Mouse (Mus musculus): ENCODE measurements around the gene Phf21b.
A peak's percentile ranks its signal among the peaks of the same experiment; 100 is the strongest.

Phf21b gene

DNA sequence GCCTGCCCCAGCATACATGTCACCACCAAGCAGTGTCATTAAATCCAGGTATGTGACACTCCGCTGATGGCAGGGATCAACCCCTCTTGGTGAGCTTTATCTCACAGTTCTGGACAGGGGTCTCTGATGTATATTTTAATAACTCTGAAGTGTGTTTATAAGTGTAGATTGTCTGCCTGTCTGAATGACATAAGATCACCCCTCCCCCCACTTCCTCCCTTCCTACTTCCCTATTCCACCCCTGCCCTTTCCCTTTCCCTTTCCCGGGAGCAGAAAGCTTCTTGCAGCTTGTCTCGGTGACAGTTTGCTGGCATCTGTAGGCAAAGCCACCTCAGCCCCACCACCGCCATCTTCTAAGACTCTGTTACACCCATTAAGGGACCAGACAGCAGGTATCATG is 11.0 kb downstream of the Phf21b start:
- DNase-seq = no peak

DNA sequence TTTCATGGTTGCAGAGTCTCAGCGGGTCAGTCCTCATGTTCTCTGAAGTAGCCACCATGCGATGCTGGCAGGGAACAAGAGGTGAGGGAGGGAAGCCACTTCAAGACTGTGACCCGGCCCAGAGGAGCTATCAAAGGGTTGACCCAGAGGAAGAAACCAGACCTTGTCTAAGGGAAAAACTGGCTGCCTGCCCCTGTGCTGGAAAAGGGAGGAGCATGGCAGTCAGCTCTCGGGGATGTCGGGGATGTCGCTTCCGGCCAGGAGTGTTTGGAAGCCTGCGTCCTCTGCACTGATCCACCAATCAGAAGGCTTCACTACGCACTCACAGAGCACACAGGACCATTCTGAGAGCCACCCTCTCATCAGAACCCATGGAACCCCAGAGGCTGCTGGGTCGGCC is 12.8 kb downstream of the Phf21b start:
- no peak for DNase-seq

GRCm38 (mm10) chr15:84841925-84842821 is 13.7 kb downstream of the Phf21b start:
- DNase-seq = no peak

GRCm38 (mm10) chr15:84840560-84840959 is 15.3 kb downstream of the Phf21b start:
- no peak for DNase-seq

GRCm38 (mm10) chr15:84839521-84839920 is 16.3 kb downstream of the Phf21b start:
- DNase-seq = no peak

GRCm38 (mm10) chr15:84837896-84838295 is 18.0 kb downstream of the Phf21b start:
- DNase-seq = no peak

DNA sequence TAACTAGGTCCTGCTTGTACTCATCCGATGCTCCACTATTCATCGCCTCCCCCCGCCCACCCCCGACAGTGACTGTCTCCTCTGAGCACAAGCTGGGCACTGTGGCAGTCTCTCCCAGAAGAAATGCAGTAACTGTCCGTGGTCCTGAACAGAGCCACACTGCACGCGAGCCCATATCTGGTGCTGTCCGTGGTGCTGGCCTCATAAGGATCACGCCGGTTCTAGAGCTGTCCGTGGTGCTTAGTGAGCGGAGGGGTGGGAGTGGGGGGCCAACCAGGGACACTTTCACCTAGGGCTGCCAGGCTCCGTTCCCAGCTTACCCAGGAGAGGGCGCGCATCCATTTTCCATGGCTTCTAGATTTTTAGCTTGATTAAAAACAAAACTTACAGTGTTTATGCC is 26.4 kb downstream of the Phf21b start:
- peak; percentile 38 for DNase-seq

GRCm38 (mm10) chr15:84828603-84829002 is 27.2 kb downstream of the Phf21b start:
- DNase-seq = no peak

GRCm38 (mm10) chr15:84823086-84823485 is 32.8 kb downstream of the Phf21b start:
- DNase-seq = peak; percentile 65

- peak; percentile 48 for DNase-seq
Measured at GRCm38 (mm10) chr15:84820811-84821210, 35.0 kb downstream of the Phf21b start.

DNA sequence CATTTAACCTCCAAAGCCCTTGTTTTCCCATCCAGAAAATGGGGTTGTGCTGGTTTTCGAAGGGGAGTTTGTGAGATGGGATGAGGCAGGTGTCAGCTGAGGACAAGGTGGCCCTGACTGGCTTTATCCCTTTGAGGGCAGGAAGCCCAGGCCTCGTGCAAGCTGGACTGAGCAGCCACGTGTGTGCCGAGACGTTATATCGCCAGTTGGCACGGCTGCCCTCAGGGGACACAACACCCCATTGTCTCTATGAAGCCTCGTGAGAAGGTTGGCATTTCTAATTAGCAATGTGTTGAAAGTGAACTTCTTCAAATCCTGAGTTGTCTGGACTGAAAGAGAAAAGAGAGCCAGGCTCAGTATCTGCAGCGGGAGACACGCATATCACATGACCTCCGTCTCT is 37.6 kb downstream of the Phf21b start:
- DNase-seq = no peak

GRCm38 (mm10) chr15:84817589-84817988 is 38.3 kb downstream of the Phf21b start:
- no peak for DNase-seq

DNA sequence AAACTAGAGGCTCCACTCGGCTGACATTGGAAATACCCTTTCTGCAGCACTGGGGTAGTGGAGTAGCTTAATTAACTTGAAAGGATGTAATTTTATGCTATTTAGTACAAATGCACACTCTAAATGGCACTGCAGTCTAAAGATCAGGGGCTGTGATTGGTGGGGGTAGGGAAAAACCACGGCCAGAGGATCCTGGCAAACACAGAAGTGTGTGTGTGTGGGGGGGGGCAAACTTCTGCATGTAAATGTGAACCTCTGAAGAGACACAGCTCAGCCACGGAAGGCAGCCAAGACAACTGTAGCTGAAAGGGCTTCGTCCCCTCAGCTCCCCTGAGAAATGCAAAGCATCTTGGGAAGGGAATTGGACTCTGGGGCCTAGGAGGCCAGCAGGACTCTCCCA is 40.7 kb downstream of the Phf21b start:
- DNase-seq = no peak

- peak; percentile 55 for DNase-seq
Measured at GRCm38 (mm10) chr15:84812831-84813357, 43.0 kb downstream of the Phf21b start.

DNA sequence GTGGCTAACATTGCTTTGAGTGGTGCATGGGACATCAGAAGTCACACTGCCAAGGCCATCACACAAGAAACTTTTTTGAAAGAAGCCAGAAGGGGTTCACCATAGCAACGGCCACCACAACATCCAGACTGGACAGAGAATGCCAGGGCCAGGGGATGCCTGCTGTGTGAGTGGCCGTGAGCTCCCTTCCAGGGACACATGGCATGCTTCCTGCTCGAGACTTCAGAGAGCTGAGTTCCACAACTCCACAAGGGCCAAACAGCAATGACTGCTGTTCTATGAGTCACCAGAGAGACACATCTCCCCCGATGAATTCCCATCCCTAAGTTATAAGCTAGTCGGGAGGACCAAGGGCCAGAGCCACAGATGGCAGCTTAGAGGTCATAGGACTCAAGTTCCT is 44.7 kb downstream of the Phf21b start:
- DNase-seq = no peak

DNA sequence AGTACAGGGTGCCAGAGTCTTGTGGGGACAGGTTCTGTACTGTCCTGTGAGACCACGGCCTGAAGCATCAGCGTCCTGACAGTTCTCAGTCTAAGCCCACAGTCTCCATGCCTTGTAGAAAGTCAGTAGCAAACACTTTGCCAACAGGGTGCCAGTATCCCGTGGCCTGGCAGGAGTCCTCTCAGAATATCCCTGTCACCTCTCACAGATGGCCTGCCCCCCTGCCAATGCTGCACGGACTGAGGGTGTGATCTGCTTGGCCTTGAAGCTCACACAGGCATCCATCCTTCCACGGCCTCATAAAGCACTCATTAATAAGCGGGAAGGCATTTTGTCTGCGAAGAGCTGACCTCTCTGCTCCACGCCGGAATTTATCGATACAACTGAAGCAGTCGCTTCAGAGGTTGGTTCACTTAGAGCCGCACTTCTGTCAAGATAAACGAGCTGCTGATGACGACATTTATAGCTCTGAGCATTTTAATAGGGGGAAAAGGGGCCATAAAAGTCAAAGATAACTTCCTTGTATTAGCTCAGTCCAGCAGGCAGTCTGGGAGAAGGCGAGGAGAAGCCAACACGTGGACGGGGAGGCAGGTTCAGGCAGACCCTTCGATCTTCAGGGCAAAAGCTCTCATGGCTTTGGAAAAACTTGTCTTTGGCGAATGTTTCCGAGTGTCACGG is 46.4 kb downstream of the Phf21b start:
- DNase-seq = no peak

GRCm38 (mm10) chr15:84803685-84804084 is 52.2 kb downstream of the Phf21b start:
- DNase-seq = peak; percentile 54

DNA sequence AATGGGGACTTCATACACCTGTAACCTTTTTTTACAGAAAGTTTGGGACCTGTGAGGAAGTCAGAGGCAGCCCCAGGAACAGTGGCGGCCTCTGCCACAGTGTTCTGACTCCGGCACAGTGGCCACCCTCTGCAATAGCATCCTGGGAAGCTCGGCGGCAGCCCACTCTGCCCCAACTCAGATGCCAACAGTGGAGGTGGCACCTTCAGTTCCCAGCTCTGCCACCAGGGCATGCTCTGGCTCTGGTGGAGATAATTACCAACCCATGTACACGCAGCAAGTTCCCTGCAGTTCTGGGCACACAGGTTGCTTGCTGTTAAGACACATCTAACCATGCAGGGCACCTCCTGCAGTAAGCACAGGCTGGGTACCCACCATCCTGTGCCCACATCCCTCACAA is 55.7 kb downstream of the Phf21b start:
- DNase-seq = no peak

GRCm38 (mm10) chr15:84793649-84794048 is 62.2 kb downstream of the Phf21b start:
- no peak for DNase-seq

GRCm38 (mm10) chr15:84787161-84787560 is 68.7 kb downstream of the Phf21b start:
- no peak for DNase-seq

DNA sequence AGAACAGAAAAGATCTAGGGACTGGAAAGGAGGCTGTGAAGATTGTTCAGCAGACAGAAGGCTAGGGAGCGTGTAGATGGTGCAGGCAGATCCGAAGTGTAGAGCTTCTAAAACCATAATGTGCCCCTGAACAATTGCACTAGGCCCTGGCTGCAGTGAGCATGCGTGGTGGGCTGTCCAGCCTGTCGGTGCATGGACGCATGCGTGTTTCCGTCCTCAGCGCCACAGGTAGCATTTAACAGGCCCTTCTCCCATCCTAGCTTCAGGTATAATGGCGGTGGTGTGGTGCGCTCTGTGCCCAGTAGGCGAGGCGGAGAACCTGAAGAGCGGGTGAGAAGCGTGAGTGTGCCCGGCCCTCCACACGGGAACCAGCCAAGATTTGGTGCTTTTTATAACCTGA is 71.0 kb downstream of the Phf21b start:
- DNase-seq = no peak

DNA sequence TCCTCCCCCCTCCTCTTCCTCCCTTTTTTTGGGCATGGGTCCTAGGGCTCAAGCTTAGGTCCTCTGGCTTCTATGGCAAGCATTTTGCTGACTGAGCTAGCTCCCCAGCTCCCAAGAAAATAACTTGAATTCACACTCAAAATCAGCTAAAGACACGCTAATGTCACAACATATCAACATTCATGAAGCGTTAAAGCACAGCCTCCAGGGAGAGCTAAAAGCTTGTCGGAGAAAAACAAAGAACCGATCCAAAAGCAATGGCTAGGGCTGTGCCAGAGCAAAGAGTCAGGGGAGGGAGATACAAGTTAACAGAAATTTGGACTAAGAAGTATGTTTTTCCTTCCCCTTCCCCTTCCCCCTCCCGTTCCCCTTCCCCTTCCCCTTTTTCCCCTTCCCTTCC is 77.3 kb downstream of the Phf21b start:
- no peak for DNase-seq

GRCm38 (mm10) chr15:84775421-84776174 is 80.3 kb downstream of the Phf21b start:
- DNase-seq = no peak
